Mouse (Mus musculus): Measurements from ENCODE around the gene Usp35. TPM values are rescaled to one million over a fixed set of nuclear protein-coding genes. Genes with fewer than 3 reads are reported as not detected.

The Usp35 gene
- total RNA-seq, 1 experiment from 2014 or later: 8.0 TPM

- no peak for ATAC-seq (replicated peaks; ENCODE audit: insufficient number of reproducible peaks, low FRiP score, low TSS enrichment, poor library complexity, severe bottlenecking)
Measured at GRCm38 (mm10) chr7:97300914-97301313, 30.9 kb downstream of the Usp35 start.

- ATAC-seq (replicated peaks; ENCODE audit: insufficient number of reproducible peaks, low FRiP score, low TSS enrichment, poor library complexity, severe bottlenecking): no peak
Measured at GRCm38 (mm10) chr7:97298943-97299342, 32.9 kb downstream of the Usp35 start.

- ATAC-seq (replicated peaks; ENCODE audit: insufficient number of reproducible peaks, low FRiP score, low TSS enrichment, poor library complexity, severe bottlenecking): no peak
Measured at GRCm38 (mm10) chr7:97298279-97298678, 33.5 kb downstream of the Usp35 start.

- peak; percentile 61 for ATAC-seq (replicated peaks; ENCODE audit: insufficient number of reproducible peaks, low FRiP score, low TSS enrichment, poor library complexity, severe bottlenecking)
Measured at GRCm38 (mm10) chr7:97297466-97297865, 34.4 kb downstream of the Usp35 start.

- ATAC-seq (replicated peaks; ENCODE audit: insufficient number of reproducible peaks, low FRiP score, low TSS enrichment, poor library complexity, severe bottlenecking): no peak
Measured at GRCm38 (mm10) chr7:97296986-97297385, 34.8 kb downstream of the Usp35 start.

- 0 out of 2 replicates have a peak, but pooled peaks have one; percentile 22 for ATAC-seq (replicated peaks; ENCODE audit: insufficient number of reproducible peaks, low FRiP score, low TSS enrichment, poor library complexity, severe bottlenecking)
Measured at GRCm38 (mm10) chr7:97271068-97271467, 60.8 kb downstream of the Usp35 start.

GRCm38 (mm10) chr7:97270367-97270766, 61.5 kb downstream of the Usp35 start:
- ATAC-seq (replicated peaks; ENCODE audit: insufficient number of reproducible peaks, low FRiP score, low TSS enrichment, poor library complexity, severe bottlenecking): no peak

GRCm38 (mm10) chr7:97262541-97262940, 69.3 kb downstream of the Usp35 start:
- no peak for ATAC-seq (replicated peaks; ENCODE audit: insufficient number of reproducible peaks, low FRiP score, low TSS enrichment, poor library complexity, severe bottlenecking)

Other genes starting within 250 kb of the Usp35 start
- gene Kctd21, start 307 bp upstream of the Usp35 start, total RNA-seq (2017): 1.2 to 4.0 TPM (median 2.2 TPM) in 3 replicates
- 1.9 to 8.3 TPM (median 4.5 TPM) in 3 replicates for gene Alg8, start 39.6 kb upstream of the Usp35 start, total RNA-seq (2017)
- gene Ndufc2, start 68.0 kb upstream of the Usp35 start, total RNA-seq (2017): 50.0 to 98.9 TPM (median 90.5 TPM) in 3 replicates
- not detected in 3 replicates for gene Thrsp, start 85.7 kb upstream of the Usp35 start, total RNA-seq (2017)
- 0.48 to 0.97 TPM (median 0.85 TPM) in 3 replicates for gene Kctd14, start 119.3 kb upstream of the Usp35 start, total RNA-seq (2017)
- gene Ints4, start 148.9 kb upstream of the Usp35 start, total RNA-seq (2017): 23.7 to 41.9 TPM (median 34.0 TPM) in 3 replicates
- gene Aamdc, start 247.5 kb upstream of the Usp35 start, total RNA-seq (2017): 20.3 to 34.1 TPM (median 27.6 TPM) in 3 replicates
- gene Rsf1, start 247.9 kb upstream of the Usp35 start, total RNA-seq (2017): 50.8 to 106 TPM (median 78.8 TPM) in 3 replicates